Mouse (Mus musculus): ENCODE data around the gene Kif21b. TPM values are rescaled to one million over a fixed set of nuclear protein-coding genes. Genes with fewer than 3 reads are reported as not detected.

The Kif21b gene
- polyA plus RNA-seq, 1 experiment from 2014 or later = 7.3 TPM

DNA sequence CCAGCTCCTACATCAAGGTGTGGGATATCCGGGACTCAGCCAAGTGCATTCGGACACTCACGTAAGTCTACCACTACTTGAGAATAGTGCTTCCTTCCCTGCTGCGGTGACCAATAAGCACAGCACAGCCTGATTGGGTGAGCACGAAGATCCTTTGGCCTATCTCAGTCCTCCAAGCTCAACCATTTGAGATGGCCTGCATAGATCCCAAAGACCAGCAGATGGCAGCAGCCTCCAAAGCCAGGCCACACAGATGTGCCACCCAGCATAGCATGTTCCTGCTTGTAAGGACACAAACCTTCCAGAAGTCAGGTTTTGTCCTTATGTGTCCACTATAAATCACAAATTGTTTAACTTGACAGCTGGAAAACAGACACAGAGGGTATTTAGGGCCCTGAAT, 38.9 kb downstream of the Kif21b start:
- peak; percentile 84 for DNase-seq (ENCODE audit: low spot score)
- Histone ChIP-seq H3K9me3 (no peaks in the 10 kb centered on the region), H3K4me1 (peaks cover 47% of the 10 kb centered on the region), H3K4me3 (no peak overlapping the region), H3K27ac (replicated peaks) (no peak overlapping the region), H3K27me3 (replicated peaks; ENCODE audit: low read depth, poor library complexity, severe bottlenecking) (peaks cover 6% of the 10 kb centered on the region; the same call in 1 of the 2 replicates), H3K36me3 (replicated peaks) (peaks cover 72% of the 10 kb centered on the region)
- WGBS = 10% methylated on average over 5 of the region's 5 CpGs

DNA sequence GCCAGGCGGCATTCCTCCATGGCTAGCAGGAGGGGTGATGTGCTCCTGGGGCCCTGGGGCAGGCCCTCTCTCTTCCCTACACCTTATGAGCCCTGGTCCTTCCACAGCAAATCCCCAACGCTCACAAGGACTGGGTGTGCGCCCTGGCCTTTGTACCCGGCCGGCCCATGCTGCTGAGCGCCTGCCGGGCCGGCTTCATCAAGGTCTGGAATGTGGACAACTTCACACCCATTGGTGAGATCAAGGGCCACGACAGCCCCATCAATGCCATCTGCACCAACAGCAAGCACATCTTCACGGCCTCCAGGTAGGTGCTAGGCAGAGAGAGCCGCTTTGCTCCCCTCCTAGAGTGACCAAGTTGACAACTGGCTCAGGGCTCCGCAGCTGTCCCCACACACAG, 41.5 kb downstream of the Kif21b start:
- no peak for DNase-seq (ENCODE audit: low spot score)
- 77% methylated on average over 12 of the region's 12 CpGs for WGBS
- no peak overlapping the region for H3K27ac ChIP-seq (replicated peaks)
- peaks cover 6% of the 10 kb centered on the region; the same call in 1 of the 2 replicates for H3K27me3 ChIP-seq (replicated peaks; ENCODE audit: low read depth, poor library complexity, severe bottlenecking)
- H3K4me3 ChIP-seq = no peak overlapping the region
- peaks cover 32% of the 10 kb centered on the region for H3K4me1 ChIP-seq
- peaks cover 76% of the 10 kb centered on the region for H3K36me3 ChIP-seq (replicated peaks)
- H3K9me3 ChIP-seq = no peaks in the 10 kb centered on the region

DNA sequence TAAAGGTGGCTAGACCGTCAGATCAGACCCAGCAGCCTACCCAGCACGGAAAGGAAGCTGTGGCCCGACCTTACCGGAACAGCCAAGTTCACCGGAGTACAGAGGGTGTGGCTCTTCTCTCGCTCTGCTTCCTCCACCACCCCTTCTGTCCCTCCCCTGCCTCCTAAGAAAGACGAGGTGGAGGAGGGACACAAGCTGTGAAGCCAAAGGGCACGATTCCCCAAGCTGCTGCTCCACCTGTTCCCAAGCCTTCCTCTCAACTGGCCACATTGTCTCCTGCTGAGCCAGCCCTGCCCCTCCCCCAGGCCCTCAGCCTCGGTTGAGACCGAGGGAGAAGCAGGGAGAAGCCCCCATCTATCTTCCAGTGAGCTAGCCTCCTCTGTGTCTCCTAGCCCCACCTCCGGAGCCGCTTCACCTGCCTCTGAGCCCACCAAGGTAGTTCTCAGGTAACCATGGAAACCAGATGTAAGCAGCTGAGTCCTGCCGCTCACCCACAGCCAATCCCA, 43.0 kb downstream of the Kif21b start:
- peak overlapping the region; percentile 23; the same call in 1 of the 2 replicates for H3K4me3 ChIP-seq
- 17% methylated on average over 13 of the region's 13 CpGs for WGBS
- peak overlapping the region; percentile 63 for H3K27ac ChIP-seq (replicated peaks)
- H3K27me3 ChIP-seq (replicated peaks; ENCODE audit: low read depth, poor library complexity, severe bottlenecking) = peaks cover 6% of the 10 kb centered on the region; the same call in 1 of the 2 replicates
- H3K9me3 ChIP-seq = no peaks in the 10 kb centered on the region
- peaks cover 32% of the 10 kb centered on the region for H3K4me1 ChIP-seq
- peak; percentile 42 for DNase-seq (ENCODE audit: low spot score)
- H3K36me3 ChIP-seq (replicated peaks) = peaks cover 76% of the 10 kb centered on the region

DNA sequence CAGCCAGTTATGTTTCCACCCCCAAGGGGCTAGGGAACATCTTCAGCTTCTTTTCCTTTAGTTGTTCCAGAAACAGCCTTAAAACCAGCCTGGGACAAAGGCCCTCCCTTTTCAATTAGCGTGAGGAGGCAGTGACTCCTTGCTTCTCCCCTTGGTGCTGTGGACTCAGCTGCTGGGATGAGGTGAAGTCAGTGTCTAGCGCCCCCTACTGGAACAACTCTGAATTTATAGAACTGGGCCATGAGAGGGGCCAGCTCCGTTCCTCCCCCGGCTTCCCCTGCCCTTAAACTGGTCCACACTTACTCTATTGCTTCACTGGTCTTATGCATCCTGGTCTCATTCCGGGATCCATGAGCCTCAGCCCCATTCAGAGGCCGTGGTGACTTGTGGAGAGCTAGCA, 44.0 kb downstream of the Kif21b start:
- Histone ChIP-seq H3K27ac (replicated peaks) (no peak overlapping the region), H3K27me3 (replicated peaks; ENCODE audit: low read depth, poor library complexity, severe bottlenecking) (peaks cover 6% of the 10 kb centered on the region; the same call in 1 of the 2 replicates), H3K4me1 (peaks cover 29% of the 10 kb centered on the region), H3K36me3 (replicated peaks) (peaks cover 73% of the 10 kb centered on the region), H3K9me3 (no peaks in the 10 kb centered on the region), H3K4me3 (no peak overlapping the region)
- peak; percentile 64 for DNase-seq (ENCODE audit: low spot score)
- WGBS = 34% methylated on average over 6 of the region's 6 CpGs

DNA sequence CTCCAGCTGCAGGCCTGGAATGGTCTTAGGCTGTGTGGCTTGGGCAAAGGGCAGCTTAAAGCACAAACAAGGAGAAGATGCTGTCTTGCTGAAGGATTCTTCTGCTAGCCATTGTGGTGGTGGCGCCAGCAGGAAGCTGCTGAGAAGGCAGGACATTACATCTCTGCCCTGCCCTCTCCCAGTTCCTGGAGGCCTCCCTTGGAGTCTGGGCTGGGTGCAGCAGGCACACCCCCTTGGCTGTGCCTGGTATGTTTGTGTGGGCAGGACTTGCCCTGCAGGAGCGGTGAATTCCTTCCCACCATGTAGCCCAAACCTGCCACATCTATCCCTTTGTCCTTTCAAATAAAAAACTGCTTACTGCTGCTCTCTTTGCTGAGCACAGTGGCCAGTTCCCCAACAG, 45.9 kb downstream of the Kif21b start:
- Histone ChIP-seq H3K27me3 (replicated peaks; ENCODE audit: low read depth, poor library complexity, severe bottlenecking) (peaks cover 5% of the 10 kb centered on the region; the same call in 1 of the 2 replicates), H3K36me3 (replicated peaks) (peaks cover 60% of the 10 kb centered on the region), H3K27ac (replicated peaks) (no peak overlapping the region), H3K4me3 (no peak overlapping the region), H3K4me1 (peaks cover 29% of the 10 kb centered on the region), H3K9me3 (no peaks in the 10 kb centered on the region)
- WGBS = 80% methylated on average over 2 of the region's 2 CpGs
- DNase-seq (ENCODE audit: low spot score) = no peak

DNA sequence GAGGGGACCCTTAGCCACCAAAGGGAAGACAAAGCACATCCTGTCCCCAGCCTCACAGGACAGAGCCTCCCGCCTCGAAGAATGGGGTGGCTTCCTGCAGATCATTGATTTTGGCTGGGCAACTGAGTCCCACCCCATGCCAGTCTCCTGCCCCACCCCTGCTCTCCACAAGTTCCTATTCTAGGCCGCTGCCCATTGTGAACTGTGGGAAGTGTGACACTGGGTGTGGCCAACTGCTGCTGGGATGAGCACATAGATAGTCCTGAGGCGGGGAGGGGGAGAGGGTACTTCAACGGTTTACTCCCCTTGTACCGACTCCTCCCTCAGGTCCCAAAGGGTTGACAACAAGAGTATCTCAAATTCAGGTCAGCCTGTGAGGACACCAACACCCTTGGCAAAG, 47.6 kb downstream of the Kif21b start:
- no peak for DNase-seq (ENCODE audit: low spot score)
- no peaks in the 10 kb centered on the region for H3K27me3 ChIP-seq (replicated peaks; ENCODE audit: low read depth, poor library complexity, severe bottlenecking)
- peaks cover 44% of the 10 kb centered on the region for H3K36me3 ChIP-seq (replicated peaks)
- WGBS = 55% methylated on average over 6 of the region's 6 CpGs
- H3K27ac ChIP-seq (replicated peaks) = no peak overlapping the region
- no peaks in the 10 kb centered on the region for H3K9me3 ChIP-seq
- H3K4me3 ChIP-seq = no peak overlapping the region
- peaks cover 13% of the 10 kb centered on the region for H3K4me1 ChIP-seq

DNA sequence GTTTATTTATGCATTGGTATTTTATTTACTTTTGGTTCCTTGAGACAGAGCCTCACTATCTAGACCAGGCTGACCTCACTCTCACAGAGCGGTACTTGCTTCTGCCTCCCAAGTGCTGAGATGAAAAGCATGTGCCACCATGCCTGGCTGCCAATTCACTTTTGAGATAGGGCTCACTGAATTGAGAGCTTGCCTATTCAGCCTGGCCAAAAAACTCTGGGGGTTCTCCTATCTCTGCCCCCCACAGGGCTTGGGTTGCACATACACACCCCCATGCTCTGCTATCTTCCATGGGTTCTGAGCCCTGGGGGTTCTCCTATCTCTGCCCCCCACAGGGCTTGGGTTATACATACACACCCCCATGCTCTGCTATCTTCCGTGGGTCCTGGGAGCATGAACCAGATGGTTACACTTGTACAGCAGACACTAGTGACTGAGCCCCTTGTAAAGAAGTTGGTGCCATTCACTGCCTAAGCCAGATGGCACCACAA, 48.4 kb downstream of the Kif21b start:
- DNase-seq (ENCODE audit: low spot score) = no peak
- Histone ChIP-seq H3K9me3 (no peaks in the 10 kb centered on the region), H3K27me3 (replicated peaks; ENCODE audit: low read depth, poor library complexity, severe bottlenecking) (no peaks in the 10 kb centered on the region), H3K36me3 (replicated peaks) (peaks cover 36% of the 10 kb centered on the region), H3K4me1 (peaks cover 5% of the 10 kb centered on the region), H3K4me3 (no peak overlapping the region), H3K27ac (replicated peaks) (no peak overlapping the region)
- WGBS = 87% methylated on average over 2 of the region's 2 CpGs

DNA sequence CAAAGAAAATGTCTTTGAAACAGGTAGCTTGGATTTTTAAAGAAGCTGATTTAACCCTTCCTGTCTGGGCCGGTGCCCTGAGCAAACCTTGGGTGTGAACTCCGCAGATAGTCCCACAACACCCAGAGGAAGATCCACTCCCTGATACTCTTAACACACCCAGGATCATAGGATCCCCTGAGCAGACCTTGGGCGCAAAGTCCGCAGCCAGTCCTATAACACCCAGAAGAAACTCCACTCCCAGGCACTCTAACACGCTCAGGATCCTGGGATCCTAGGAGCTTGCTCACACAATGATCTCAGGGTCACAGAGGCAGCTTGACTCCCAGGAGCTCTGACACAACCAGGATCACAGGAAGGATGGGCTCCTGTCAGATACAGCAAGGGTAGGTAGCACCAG, 58.8 kb downstream of the Kif21b start:
- Histone ChIP-seq H3K27ac (replicated peaks) (no peak overlapping the region), H3K4me3 (no peak overlapping the region), H3K4me1 (no peaks in the 10 kb centered on the region), H3K27me3 (replicated peaks; ENCODE audit: low read depth, poor library complexity, severe bottlenecking) (no peaks in the 10 kb centered on the region), H3K36me3 (replicated peaks) (no peaks in the 10 kb centered on the region), H3K9me3 (no peaks in the 10 kb centered on the region)
- DNase-seq (ENCODE audit: low spot score) = no peak
- 88% methylated on average over 5 of the region's 5 CpGs for WGBS

DNA sequence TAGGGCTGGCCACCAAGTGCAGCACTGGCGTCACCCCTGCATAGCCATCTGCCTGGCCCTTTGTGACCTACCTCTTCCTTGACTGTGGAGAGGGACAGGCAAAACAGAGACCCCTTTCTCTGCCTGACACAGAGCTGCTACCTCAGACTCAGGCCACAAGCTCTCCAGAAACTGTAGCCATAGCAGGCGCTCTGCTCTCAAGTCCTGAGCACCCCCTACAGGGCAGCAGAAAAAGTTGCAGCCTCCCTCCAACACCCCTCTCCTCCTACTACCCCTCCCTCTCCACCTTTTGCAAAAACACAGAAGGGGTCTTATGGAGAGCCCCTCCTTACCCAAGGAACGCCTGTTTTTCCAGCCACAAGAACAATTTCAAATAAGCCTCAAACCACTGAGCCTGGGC, 81.6 kb downstream of the Kif21b start, which contains the start of gene Mroh3:
Gene Mroh3 (minus strand): TSS at position 26 of the 400 bp plus-strand sequence.
- Histone ChIP-seq H3K4me3 (no peak within 1 kb of the TSS), H3K27me3 (replicated peaks; ENCODE audit: low read depth, poor library complexity, severe bottlenecking) (no peaks in the 10 kb centered on the region), H3K4me1 (no peaks in the 10 kb centered on the region), H3K27ac (replicated peaks) (no peak within 1 kb of the TSS), H3K9me3 (no peaks in the 10 kb centered on the region), H3K36me3 (replicated peaks) (peaks cover 70% of the 10 kb centered on the region)
- DNase-seq (ENCODE audit: low spot score) = peak; percentile 49
- 27% methylated on average over 3 of the region's 3 CpGs for WGBS

DNA sequence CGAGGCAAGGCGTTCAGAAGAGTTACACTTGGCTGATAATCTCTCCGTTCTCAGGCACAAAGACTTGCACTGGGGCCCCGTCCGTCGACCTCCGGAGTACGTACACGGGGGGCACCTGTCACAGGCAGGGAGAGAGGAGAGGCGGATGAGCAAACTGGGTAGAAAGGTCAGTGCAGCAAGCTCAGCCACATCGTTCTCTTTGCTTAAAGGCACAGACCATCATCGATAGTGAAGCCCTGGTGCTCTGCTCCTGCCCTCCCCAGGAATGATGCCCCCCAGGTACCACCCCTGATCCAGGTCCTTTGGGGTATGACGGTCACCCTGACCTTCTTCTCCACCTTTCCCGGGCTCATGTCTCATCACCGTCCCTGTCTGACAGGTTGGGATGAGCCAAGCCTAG, 83.1 kb downstream of the Kif21b start:
- Histone ChIP-seq H3K4me1 (no peaks in the 10 kb centered on the region), H3K27ac (replicated peaks) (no peak overlapping the region), H3K36me3 (replicated peaks) (peaks cover 80% of the 10 kb centered on the region), H3K27me3 (replicated peaks; ENCODE audit: low read depth, poor library complexity, severe bottlenecking) (no peaks in the 10 kb centered on the region), H3K4me3 (no peak overlapping the region), H3K9me3 (no peaks in the 10 kb centered on the region)
- WGBS = 86% methylated on average over 15 of the region's 15 CpGs
- DNase-seq (ENCODE audit: low spot score) = no peak

DNA sequence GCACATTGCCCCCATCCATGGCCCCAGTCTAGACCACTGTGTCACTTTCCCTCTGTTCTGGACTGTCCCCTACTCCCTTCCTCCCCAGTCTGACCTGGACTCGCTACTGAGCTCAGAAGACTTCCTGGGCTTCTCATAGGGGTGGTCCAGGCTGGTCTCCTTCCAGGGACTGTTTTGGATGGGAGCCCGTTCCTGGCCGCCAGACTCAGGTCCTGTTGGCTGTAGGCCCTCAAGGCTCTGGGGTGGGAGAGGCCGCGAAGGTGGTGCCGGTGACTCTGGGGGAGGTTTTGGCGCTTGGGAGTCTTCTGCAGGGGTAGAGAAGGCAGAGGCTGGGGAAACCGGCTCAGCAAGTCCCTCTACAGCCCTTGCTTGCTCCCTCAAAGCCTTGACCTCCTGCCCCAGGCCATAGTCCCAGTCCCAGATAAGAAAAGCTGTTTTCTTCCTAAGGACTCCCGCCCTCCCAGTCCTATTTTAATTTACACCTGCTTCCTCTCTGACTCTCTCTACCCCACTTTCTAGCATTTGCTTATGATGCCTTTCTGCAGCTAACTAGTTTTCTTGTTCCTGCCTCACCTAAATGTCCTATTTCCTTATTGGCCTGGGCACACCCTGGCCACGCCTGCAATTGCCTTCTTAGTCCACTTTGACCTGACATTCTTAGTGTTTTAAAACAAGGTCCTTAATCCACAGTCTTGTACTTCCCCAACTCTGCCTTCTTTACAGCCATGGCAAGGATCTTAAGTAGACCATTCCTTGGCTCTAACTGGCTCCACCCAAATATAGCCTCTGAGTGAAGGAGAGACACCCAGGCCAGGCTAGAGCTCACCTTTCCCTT, 89.1 kb downstream of the Kif21b start:
- DNase-seq (ENCODE audit: low spot score) = peak; percentile 26
- no peaks in the 10 kb centered on the region for H3K9me3 ChIP-seq
- peaks cover 99% of the 10 kb centered on the region for H3K36me3 ChIP-seq (replicated peaks)
- no peaks in the 10 kb centered on the region for H3K27me3 ChIP-seq (replicated peaks; ENCODE audit: low read depth, poor library complexity, severe bottlenecking)
- H3K27ac ChIP-seq (replicated peaks) = no peak overlapping the region; the same call in 1 of the 2 replicates
- no peak overlapping the region for H3K4me3 ChIP-seq
- H3K4me1 ChIP-seq = peaks cover 8% of the 10 kb centered on the region; the same call in 1 of the 2 replicates
- 78% methylated on average over 10 of the region's 10 CpGs for WGBS

DNA sequence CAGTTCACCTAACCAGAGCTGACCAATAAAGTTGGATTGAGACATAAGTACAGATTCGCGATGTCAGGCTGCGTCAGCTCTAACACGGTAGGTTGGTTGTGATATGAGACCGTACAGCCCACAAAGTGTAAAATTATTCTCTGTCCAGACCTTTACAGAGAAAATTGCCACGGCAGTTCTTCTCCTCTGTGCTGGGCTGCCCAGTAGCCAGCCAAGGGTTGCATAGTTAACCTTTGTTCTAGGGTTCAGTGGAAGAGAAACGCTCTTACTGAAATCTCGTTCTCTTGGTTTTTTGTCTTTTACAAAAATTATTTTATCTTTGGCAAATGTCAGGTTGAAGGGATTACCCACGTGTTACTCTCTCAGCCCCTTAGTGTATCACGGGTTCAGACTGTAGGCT, 91.2 kb downstream of the Kif21b start:
- Histone ChIP-seq H3K4me3 (no peak overlapping the region), H3K9me3 (no peaks in the 10 kb centered on the region), H3K4me1 (peaks cover 12% of the 10 kb centered on the region; the same call in 1 of the 2 replicates), H3K27me3 (replicated peaks; ENCODE audit: low read depth, poor library complexity, severe bottlenecking) (no peaks in the 10 kb centered on the region), H3K36me3 (replicated peaks) (peaks cover 99% of the 10 kb centered on the region), H3K27ac (replicated peaks) (no peak overlapping the region)
- no peak for DNase-seq (ENCODE audit: low spot score)
- WGBS = 90% methylated on average over 10 of the region's 10 CpGs
